Mouse (Mus musculus): ENCODE data around the gene Dera.

- TF ChIP-seq TAL1 (IDR thresholded peaks at IDR 0.05; ENCODE audit: low read length) (no peak), GATA1 (IDR thresholded peaks at IDR 0.05; ENCODE audit: low read length) (no peak)
These were observed 146.9 kb downstream of the Dera start for GRCm38 (mm10) chr6:137901255-137901654.

All from erythroblast, embryonic 14.5 days (primary cell).